Mouse (Mus musculus): ENCODE measurements around the gene Cerk. TPM values are rescaled to one million over a fixed set of nuclear protein-coding genes. Genes with fewer than 3 reads are reported as not detected.
A peak's percentile ranks its signal among the peaks of the same experiment; 100 is the strongest.
"Not testable (repeated sequence)": the region's sequence is repeated elsewhere in the genome, so short reads cannot be mapped to it uniquely, and the experiment has no call there.

The Cerk gene
- polyA plus RNA-seq, 1 experiment from 2014 or later = 141 TPM

DNA sequence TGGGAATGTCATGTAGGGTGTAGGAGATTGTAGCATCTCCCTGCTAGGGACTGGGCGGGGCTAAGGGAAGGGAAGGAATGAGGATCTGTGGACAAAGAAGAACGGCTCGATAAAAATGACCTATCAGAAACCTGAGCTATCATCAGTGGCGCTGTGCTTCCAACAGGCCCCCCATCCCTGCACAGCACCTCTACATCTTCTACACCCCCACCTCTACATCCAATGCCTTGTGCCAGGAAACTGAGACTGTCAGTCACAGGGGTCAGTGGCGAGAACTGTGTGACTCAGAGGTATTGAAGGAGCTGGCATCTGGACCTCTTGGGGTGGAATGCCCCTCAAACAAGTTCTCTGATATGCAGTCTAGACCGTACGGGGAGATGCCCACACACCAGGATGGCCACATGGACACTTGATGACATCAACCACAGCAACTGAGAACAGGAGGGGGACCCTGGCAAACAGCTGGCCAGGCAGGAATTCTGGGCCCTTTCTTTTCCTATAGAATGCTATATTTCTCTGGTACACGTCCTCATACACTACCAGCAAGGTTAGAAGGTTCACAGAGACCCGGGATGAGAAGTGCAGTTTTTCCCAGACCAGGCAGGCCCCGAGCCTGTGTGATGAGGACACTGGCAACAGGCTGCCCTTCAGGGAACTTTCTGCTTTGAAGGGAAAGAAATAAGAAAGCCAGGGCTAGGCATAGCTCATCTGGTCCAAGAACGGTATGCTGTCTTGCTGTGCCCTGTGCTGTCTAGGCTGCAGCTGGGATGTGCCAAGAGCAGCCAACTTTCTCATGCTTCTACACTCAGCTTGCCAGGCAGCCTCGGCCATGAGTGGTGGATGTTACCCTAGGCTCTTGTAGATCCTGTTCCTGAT lies 16.8 kb downstream of the Cerk start:
- peaks cover 16% of the 10 kb centered on the region for H3K36me3 ChIP-seq (ENCODE audit: inconsistent target)
- H3K27ac ChIP-seq = peak overlapping the region; percentile 100
- 59% methylated on average over 12 of the region's 12 CpGs for WGBS (ENCODE audit: missing documents)
- no peak overlapping the region for H3K4me3 ChIP-seq (ENCODE audit: inconsistent target)
- peaks cover 99% of the 10 kb centered on the region for H3K79me2 ChIP-seq (ENCODE audit: inconsistent target)

DNA sequence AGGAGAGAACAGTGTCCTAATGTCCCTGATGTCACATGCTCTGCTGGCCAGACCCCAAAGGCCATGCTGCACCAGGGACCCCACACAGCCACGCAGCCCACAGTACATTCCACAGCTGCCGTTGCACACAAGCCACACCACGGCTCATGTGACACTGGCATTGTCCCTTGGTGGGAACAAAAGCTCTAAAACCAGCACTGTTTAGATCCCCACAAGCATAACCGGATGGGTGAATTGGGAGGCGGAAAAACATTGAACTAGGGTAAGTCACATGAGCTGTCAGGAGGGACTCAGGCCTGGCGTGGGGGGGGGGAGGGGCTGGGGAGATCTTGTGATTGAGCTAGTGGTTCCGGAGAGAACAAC lies 17.5 kb downstream of the Cerk start:
- Histone ChIP-seq H3K4me3 (ENCODE audit: inconsistent target) (no peak overlapping the region), H3K79me2 (ENCODE audit: inconsistent target) (peaks cover 99% of the 10 kb centered on the region), H3K36me3 (ENCODE audit: inconsistent target) (peaks cover 22% of the 10 kb centered on the region), H3K27ac (peak overlapping the region; percentile 100)
- 16% methylated on average over 6 of the region's 7 CpGs for WGBS (ENCODE audit: missing documents)

DNA sequence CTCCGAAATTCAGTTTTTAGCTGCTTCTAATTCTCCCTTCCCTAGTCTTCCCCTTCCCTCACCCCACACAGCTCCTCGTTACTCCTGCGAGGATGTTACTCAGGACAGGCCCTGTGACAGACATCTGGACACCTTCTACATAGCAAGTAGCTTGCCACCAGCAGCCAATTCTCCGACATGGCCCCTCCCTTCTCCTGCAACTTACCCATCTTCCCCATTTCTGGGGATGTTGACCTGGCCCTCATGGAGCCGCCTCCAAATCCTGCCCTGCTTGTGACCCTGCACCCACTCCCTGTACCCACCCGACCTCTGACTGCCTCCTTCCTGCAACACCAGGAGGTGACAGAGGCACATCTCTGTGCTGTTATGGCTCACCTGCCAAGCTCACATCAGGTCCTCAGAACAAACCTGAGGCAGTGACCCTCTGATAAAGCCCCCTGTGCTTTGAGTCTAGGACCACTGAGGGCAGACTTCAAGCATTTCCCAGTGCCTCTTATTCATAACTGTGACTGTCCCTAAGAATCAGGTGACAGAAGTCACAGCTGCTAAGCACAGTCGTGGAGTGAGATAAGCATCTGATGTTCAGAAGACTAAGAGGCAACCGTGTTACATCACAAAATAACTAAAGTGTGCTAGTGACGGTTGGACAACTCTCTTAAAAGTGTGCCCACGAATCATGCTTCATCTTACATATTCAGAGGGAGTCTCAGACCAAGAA lies 18.0 kb downstream of the Cerk start:
- Histone ChIP-seq H3K27ac (peak overlapping the region; percentile 100), H3K79me2 (ENCODE audit: inconsistent target) (peaks cover 99% of the 10 kb centered on the region), H3K36me3 (ENCODE audit: inconsistent target) (peaks cover 27% of the 10 kb centered on the region), H3K4me3 (ENCODE audit: inconsistent target) (no peak overlapping the region)
- 35% methylated on average over 10 of the region's 10 CpGs for whole genome bisulfite sequencing (ENCODE audit: missing documents)

DNA sequence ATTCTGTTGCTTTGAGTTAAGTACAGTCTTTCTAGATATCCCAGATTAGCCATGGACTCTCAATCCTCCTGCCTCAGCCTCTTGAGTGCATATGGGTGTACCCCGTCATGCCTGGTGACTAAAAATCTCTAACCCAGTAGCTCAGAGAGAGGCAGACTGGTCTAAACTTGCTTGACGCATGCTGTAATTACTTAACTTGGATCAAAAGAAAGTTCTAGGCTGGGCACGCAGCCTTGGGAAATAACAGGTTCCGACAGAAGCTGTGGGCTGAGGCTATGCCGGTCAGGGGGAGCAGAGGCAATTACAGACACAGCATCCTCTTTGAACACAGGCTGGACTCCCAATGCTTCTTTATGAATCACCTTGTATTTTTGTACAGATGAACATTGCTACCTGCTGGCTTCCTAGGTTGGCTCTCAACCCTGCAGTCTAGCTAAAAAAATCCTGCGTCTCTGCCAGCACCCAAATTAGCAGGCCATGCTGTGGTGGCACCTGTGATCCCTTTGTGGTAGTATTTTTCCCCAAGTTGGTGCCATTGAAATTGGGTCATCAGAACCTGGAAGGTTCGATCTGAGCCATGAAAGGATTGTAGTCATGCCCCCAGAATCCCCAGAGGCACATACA lies 18.8 kb downstream of the Cerk start:
- Histone ChIP-seq H3K79me2 (ENCODE audit: inconsistent target) (peaks cover 99% of the 10 kb centered on the region), H3K4me3 (ENCODE audit: inconsistent target) (no peak overlapping the region), H3K27ac (peak overlapping the region; percentile 100), H3K36me3 (ENCODE audit: inconsistent target) (peaks cover 34% of the 10 kb centered on the region)
- WGBS (ENCODE audit: missing documents) = 91% methylated on average over 7 of the region's 7 CpGs

DNA sequence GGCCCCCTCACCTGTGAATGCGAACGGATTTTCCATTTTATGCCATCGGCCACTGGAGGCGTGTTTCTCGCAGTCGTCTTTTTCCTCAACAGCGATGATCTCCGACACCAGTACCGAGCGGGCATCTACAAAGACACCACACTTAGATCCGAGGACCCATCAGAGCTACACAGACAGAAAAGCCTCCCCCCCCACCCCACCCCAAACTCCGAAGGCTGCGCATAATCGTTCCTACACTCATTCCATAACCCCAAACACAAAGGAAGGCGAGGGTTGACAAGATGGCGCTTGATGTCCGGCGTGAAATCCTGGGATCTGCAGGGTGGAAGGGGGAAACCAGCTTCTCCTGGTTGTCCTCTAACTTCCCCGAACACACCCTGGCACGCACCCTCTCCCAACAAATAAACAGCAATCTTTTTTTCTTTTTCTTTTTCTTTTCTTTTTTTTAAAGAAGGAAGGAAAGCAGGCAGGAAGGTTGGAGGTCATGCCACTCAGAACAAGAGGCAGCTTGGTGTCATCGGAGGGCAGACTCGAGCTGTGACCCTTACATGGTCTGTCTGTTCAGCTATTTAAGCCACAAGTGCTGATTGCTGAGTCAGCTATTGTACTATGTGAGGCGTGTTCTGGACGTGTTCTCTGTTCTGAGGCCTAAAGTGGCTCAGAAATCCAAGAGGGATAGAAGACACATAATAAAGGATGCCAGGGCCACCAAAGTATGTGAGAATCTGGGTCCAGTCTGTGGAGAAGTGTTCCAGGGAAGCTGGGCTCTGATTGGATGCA lies 19.9 kb downstream of the Cerk start:
- Histone ChIP-seq H3K79me2 (ENCODE audit: inconsistent target) (peaks cover 99% of the 10 kb centered on the region), H3K27ac (peak overlapping the region; percentile 100), H3K36me3 (ENCODE audit: inconsistent target) (peaks cover 46% of the 10 kb centered on the region), H3K4me3 (ENCODE audit: inconsistent target) (no peak overlapping the region)
- 90% methylated on average over 23 of the region's 24 CpGs for WGBS (ENCODE audit: missing documents)

DNA sequence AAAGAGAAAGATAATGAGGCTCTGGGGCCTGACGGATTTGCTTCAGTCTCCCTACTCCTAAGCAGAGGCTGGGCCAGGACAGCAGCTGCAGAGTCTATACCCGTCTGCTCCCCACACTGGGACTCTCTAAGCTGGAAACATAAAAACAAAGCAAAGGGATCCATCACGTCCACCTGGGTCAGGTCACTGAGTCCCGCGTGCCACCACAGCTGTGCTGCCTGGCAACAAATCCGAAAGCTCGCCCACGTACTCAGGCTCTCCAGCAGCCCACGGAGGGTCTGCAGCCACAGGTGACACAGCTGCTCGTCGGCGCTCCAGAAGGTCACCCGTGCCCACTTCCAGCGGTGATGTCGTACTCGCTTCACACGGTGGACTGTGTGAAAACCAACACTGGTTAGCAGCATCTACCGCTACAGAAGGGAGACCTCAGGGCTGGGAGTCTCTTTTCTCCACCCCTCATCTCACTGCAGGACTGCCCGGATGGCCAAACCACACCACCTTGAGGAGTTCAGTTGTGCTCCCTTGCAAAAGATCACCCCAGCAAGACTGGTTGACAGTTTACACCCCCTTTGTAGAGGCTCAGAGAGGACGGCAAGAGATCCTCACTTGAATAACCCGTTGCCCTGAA lies 21.1 kb downstream of the Cerk start:
- 98% methylated on average over 20 of the region's 21 CpGs for WGBS (ENCODE audit: missing documents)
- Histone ChIP-seq H3K36me3 (ENCODE audit: inconsistent target) (peaks cover 56% of the 10 kb centered on the region), H3K79me2 (ENCODE audit: inconsistent target) (peaks cover 99% of the 10 kb centered on the region), H3K27ac (peak overlapping the region; percentile 100; the same call in 1 of the 2 replicates), H3K4me3 (ENCODE audit: inconsistent target) (no peak overlapping the region)

DNA sequence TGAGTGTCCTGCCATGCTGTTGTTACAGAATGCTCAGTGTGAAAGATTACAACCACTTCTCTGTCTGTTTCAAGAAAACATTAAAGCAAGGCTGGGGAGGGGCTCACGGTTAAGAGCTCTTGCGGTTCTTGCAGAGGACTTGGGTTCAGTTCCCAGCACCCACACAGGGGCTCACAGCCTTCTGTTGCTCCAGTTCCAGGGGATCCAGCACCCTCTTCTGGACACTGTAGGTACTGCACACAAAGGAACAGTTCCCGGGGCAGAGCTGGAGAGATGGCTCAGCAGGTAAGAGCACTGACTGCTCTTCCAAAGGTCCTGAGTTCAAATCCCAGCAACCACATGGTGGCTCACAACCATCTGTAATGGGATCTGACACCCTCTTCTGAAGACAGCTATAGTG lies 24.1 kb downstream of the Cerk start:
- 89% methylated on average over 3 of the region's 3 CpGs for WGBS (ENCODE audit: missing documents)
- Histone ChIP-seq H3K36me3 (ENCODE audit: inconsistent target) (peaks cover 83% of the 10 kb centered on the region), H3K79me2 (ENCODE audit: inconsistent target) (peaks cover 97% of the 10 kb centered on the region)
- not testable (repeated sequence) for H3K27ac ChIP-seq; H3K4me3 ChIP-seq (ENCODE audit: inconsistent target)

DNA sequence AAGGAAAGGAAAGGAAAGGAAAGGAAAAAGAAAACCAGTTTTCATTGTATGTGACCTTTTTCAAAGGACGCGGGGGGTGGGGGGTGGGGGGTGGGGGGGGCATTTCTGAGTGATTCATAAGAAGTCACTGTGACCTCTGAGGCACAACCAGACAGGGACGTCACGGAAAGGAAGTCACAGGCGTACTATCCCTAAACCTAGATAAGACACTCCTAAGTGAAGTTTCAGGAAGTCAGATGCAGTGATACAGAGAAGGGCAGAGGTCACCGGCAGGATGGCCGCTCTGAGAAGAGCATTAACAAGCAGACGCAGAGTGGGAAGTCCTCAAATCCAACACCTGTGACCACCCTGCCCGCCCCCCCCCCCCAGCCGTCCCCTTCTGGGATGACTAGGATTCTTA lies 25.0 kb downstream of the Cerk start:
- Histone ChIP-seq H3K36me3 (ENCODE audit: inconsistent target) (peaks cover 92% of the 10 kb centered on the region), H3K4me3 (ENCODE audit: inconsistent target) (no peak overlapping the region), H3K79me2 (ENCODE audit: inconsistent target) (peaks cover 97% of the 10 kb centered on the region), H3K27ac (no peak overlapping the region)
- 90% methylated on average over 8 of the region's 10 CpGs for WGBS (ENCODE audit: missing documents)

DNA sequence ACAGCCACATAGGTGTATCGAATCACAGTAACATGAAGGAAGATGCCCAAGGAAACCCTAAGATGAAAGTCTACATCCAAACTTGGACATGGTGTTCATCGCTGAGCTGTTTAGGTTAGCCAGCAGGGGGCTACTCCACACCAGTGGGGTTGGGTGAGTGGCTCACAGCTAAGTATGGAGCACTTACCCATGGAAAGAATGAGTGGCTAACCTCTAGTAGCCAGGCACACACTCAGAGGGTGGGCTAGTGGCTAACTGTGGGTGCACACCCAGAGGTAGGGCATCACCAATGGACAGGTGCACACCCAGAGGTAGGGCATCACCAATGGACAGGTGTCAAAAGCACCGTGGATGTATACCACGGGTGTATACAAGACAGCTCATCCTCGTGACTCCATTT lies 26.2 kb downstream of the Cerk start:
- Histone ChIP-seq H3K4me3 (ENCODE audit: inconsistent target) (no peak overlapping the region), H3K27ac (no peak overlapping the region), H3K36me3 (ENCODE audit: inconsistent target) (peaks cover 93% of the 10 kb centered on the region), H3K79me2 (ENCODE audit: inconsistent target) (peaks cover 94% of the 10 kb centered on the region)
- WGBS (ENCODE audit: missing documents) = 94% methylated on average over 5 of the region's 5 CpGs

DNA sequence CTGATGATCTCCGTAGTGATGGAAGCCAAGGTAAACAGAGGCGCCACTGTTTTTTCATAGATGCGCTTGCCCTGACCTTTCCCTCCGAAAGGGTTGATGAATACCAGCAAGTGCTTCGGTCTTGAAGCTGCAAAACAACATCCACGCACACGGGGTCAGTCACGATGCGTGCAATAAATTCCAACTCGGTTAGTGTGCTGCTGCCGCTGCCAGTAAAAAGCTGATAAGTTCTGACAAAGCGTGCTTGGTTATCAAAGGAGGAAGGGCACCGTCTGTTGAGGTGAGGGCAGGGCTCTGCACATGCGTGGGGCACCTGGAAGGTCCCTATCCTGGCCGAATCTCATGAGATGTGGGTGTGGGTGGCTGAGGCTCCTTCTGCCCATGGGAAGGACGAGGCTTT lies 26.8 kb downstream of the Cerk start:
- H3K36me3 ChIP-seq (ENCODE audit: inconsistent target) = peaks cover 94% of the 10 kb centered on the region
- H3K79me2 ChIP-seq (ENCODE audit: inconsistent target) = peaks cover 94% of the 10 kb centered on the region
- H3K4me3 ChIP-seq (ENCODE audit: inconsistent target) = no peak overlapping the region
- H3K27ac ChIP-seq = no peak overlapping the region
- 90% methylated on average over 16 of the region's 16 CpGs for WGBS (ENCODE audit: missing documents)

DNA sequence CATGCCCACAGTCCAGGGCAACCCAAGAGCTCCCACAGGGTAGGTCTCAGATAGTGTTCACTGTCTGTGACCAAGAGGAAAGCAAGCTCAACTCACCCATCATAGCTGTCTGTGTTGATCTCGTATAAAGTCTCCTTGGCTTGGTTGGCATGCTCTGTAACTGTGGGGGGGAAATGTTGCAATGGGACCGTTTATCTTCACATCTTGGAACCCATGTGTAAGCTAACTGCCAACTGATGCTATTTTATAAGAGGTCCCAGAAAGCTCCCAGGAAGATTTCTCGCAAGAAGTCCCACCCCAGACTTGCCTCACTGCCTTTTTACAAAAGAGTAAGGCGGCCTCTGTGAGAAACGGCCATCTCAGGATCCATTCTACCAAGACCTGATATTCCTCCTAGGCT lies 29.4 kb downstream of the Cerk start:
- H3K27ac ChIP-seq = no peak overlapping the region
- 53% methylated on average over 5 of the region's 5 CpGs for WGBS (ENCODE audit: missing documents)
- peaks cover 93% of the 10 kb centered on the region; the same call in 1 of the 2 replicates for H3K79me2 ChIP-seq (ENCODE audit: inconsistent target)
- peaks cover 90% of the 10 kb centered on the region for H3K36me3 ChIP-seq (ENCODE audit: inconsistent target)
- H3K4me3 ChIP-seq (ENCODE audit: inconsistent target) = no peak overlapping the region

DNA sequence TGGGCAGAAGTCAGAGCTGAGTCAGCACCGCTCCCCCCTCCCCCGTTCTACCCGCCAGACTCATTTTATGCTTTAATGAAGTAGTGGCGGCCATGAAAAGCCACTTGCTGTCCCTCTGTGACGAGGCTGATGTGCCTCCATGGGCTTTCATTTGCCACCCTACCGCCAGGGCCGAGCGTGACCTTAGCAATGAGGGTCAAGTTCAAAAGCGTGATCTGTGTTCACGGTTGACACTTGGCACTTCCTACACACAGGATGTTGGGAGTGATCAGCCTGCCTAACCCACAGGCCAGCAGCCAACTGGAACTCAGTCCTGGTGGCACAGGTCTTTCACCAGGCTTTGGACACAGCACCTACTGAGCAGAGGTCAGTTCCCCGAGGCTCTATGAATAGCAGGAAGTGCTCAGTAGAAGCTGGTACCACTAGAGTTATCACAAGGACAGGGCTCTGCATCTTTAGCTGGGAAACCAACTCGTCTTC lies 32.4 kb downstream of the Cerk start:
- no peak overlapping the region for H3K4me3 ChIP-seq (ENCODE audit: inconsistent target)
- no peak overlapping the region for H3K27ac ChIP-seq
- 99% methylated on average over 10 of the region's 12 CpGs for WGBS (ENCODE audit: missing documents)
- peaks cover 93% of the 10 kb centered on the region; the same call in 1 of the 2 replicates for H3K79me2 ChIP-seq (ENCODE audit: inconsistent target)
- H3K36me3 ChIP-seq (ENCODE audit: inconsistent target) = peaks cover 92% of the 10 kb centered on the region

DNA sequence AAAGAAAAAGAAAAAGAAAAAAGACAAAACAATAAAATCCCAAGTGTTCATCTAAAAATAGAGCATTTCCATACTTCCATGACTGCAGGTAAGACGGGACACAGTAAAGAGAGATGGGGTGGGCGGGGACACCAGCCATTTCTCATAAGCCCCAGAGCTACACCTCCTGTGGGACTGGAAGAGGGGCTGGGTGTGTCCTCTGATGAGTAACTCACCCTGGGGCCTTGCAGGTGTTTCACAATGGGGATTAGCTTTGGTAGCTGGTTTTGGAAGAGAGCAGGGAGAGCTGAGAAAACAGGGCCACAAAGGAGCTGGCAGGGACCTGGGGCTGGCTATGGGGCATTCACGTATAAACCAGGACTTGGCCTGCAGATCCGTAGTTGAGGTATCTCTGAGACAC lies 35.3 kb downstream of the Cerk start:
- peaks cover 84% of the 10 kb centered on the region; the same call in 1 of the 2 replicates for H3K79me2 ChIP-seq (ENCODE audit: inconsistent target)
- peaks cover 95% of the 10 kb centered on the region for H3K36me3 ChIP-seq (ENCODE audit: inconsistent target)
- no peak overlapping the region for H3K27ac ChIP-seq
- H3K4me3 ChIP-seq (ENCODE audit: inconsistent target) = no peak overlapping the region
- WGBS (ENCODE audit: missing documents) = 98% methylated on average over 4 of the region's 4 CpGs

DNA sequence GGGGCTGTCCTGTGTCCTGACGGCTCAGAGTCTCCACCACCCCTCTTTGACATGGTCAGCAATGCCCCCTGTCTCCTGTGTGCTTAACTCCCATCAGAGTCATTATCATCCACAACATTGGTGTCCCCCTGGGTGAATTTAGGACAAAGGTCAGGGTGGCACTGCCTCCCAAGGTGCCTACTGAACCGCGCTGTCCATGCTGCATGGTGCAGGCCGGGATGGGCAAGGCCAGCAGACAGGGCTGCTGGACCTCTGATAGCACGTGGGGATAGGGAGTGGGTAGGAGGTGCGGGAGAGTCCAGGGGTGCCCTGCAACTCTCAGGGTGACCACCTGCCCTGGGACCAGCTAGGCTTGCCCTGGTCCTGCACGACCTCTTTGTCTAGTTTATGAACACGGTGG lies 39.0 kb downstream of the Cerk start:
- peaks cover 97% of the 10 kb centered on the region for H3K36me3 ChIP-seq (ENCODE audit: inconsistent target)
- WGBS (ENCODE audit: missing documents) = 97% methylated on average over 8 of the region's 8 CpGs
- H3K4me3 ChIP-seq (ENCODE audit: inconsistent target) = no peak overlapping the region
- H3K79me2 ChIP-seq (ENCODE audit: inconsistent target) = peaks cover 51% of the 10 kb centered on the region; the same call in 1 of the 2 replicates
- H3K27ac ChIP-seq = no peak overlapping the region

All from macrophage (primary cell).